Mouse (Mus musculus) MEL (cell line): ENCODE results near the gene Fbxw8.

Experiments used
- CTCF ChIP-seq, 3 experiments: IDR thresholded peaks in 2 of 3; conservative IDR thresholded peaks in 1 of 3; 2 replicates each; pipeline ENCODE4 v1.5.1; 2011 to 2012; ENCODE audit warnings: low read length in 3 of 3, low read depth in 2 of 3, mild to moderate bottlenecking in 2 of 3, improper control_type of control experiment in 1 of 3, inconsistent platforms in 1 of 3, mixed read lengths in 1 of 3, moderate library complexity in 1 of 3; ENCODE audit not compliant: control insufficient read depth in 1 of 3, insufficient read depth in 1 of 3, poor library complexity in 1 of 3, severe bottlenecking in 1 of 3
- EP300 ChIP-seq, 2 experiments: IDR thresholded peaks; 2 replicates each; pipeline ENCODE4 v1.6.1; 2011; ENCODE audit warnings: improper control_type of control experiment in 2 of 2, low read length in 2 of 2, low read depth in 1 of 2, mild to moderate bottlenecking in 1 of 2
- HCFC1 ChIP-seq: IDR thresholded peaks from 2 replicates; pipeline ENCODE4 v1.6.1; 2012; ENCODE audit warnings: low read depth, mild to moderate bottlenecking, inconsistent platforms, low read length, improper control_type of control experiment, moderate library complexity
- POLR2A ChIP-seq, 2 experiments: IDR thresholded peaks; 2 replicates each; pipeline ENCODE4 v1.6.1; 2011 to 2012; ENCODE audit warnings: low read length in 2 of 2, mild to moderate bottlenecking in 2 of 2, control low read depth in 1 of 2, improper control_type of control experiment in 1 of 2, low read depth in 1 of 2, moderate library complexity in 1 of 2; ENCODE audit not compliant: control insufficient read depth in 1 of 2, insufficient read depth in 1 of 2, poor library complexity in 1 of 2
- POLR2AphosphoS2 ChIP-seq: IDR thresholded peaks from 2 replicates; pipeline ENCODE4 v1.6.1; 2011; ENCODE audit warnings: low read length, improper control_type of control experiment
- USF1 ChIP-seq: IDR thresholded peaks from 2 replicates; pipeline ENCODE4 v1.6.1; 2014; ENCODE audit warnings: low read depth, mild to moderate bottlenecking, inconsistent platforms, low read length, improper control_type of control experiment, moderate library complexity
- USF2 ChIP-seq, 2 experiments: IDR thresholded peaks; 2 replicates each; pipeline ENCODE4 v1.6.1; 2011 to 2012; ENCODE audit warnings: improper control_type of control experiment in 2 of 2, low read length in 2 of 2, borderline replicate concordance in 1 of 2, inconsistent platforms in 1 of 2, low read depth in 1 of 2, mild to moderate bottlenecking in 1 of 2; ENCODE audit not compliant: insufficient read depth in 1 of 2
- ZKSCAN1 ChIP-seq: IDR thresholded peaks from 2 replicates; pipeline ENCODE4 v1.6.1; 2012; ENCODE audit warnings: low read depth, mild to moderate bottlenecking, inconsistent platforms, low read length, improper control_type of control experiment, moderate library complexity
- ZNF384 ChIP-seq: IDR thresholded peaks from 2 replicates; pipeline ENCODE4 v1.6.1; 2012; ENCODE audit warnings: low read depth, mild to moderate bottlenecking, inconsistent platforms, low read length, improper control_type of control experiment

DNA sequence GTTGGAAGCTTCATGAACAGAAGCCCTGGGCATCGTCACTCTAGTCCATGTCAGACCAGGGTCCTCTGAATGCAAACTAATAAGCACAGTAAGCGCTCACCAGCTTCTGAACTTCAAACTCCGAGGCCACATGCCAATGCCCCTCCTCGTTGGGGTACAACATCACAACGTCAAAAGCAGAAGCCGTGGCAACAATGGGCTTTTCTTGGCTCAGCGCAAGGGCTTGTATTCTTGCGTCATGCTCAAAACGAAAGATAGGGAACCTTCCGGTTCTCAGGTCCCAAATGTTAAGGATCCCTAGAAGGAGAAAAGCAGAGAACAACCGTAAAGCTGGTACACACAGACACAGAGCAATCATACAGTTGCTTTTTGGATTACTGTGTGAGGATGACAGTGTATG lies 59.8 kb downstream of the Fbxw8 start:
- TF ChIP-seq CTCF (IDR thresholded peaks at IDR 0.05 in 2 of 3, conservative IDR thresholded peaks at IDR 0.05 in 1 of 3; ENCODE audit: control insufficient read depth in 1 of 3, insufficient read depth in 1 of 3, low read depth in 2 of 3, low read length in 3 of 3, poor library complexity in 1 of 3, severe bottlenecking in 1 of 3): no peak
- TF ChIP-seq USF2 (IDR thresholded peaks at IDR 0.05; ENCODE audit: borderline replicate concordance in 1 of 2, insufficient read depth in 1 of 2, low read depth in 1 of 2, low read length in 2 of 2): no peak
- TF ChIP-seq POLR2A (IDR thresholded peaks at IDR 0.05; ENCODE audit: control insufficient read depth in 1 of 2, insufficient read depth in 1 of 2, low read depth in 1 of 2, low read length in 2 of 2, poor library complexity in 1 of 2): no peak
- no peak for TF ChIP-seq EP300 (IDR thresholded peaks at IDR 0.05; ENCODE audit: low read depth in 1 of 2, low read length in 2 of 2)
- TF ChIP-seq USF1: no peak
- no peak for TF ChIP-seq ZKSCAN1
- no peak for TF ChIP-seq ZNF384
- no peak for TF ChIP-seq POLR2AphosphoS2
- TF ChIP-seq HCFC1: no peak
